Mouse (Mus musculus): Measurements from ENCODE around the gene Eif4h.

Eif4h gene

GRCm38 (mm10) chr5:134647394-134647793, 8.1 kb upstream of the Eif4h start:
- no peak for DNase-seq

GRCm38 (mm10) chr5:134646461-134646860, 7.2 kb upstream of the Eif4h start:
- DNase-seq: no peak

GRCm38 (mm10) chr5:134644643-134645118, 5.4 kb upstream of the Eif4h start:
- peak; percentile 39 for DNase-seq

- no peak for DNase-seq
Measured at GRCm38 (mm10) chr5:134644121-134644520, 4.8 kb upstream of the Eif4h start.

GRCm38 (mm10) chr5:134640371-134640770, 1.1 kb upstream of the Eif4h start:
- no peak for DNase-seq

- DNase-seq: peak; percentile 22
Measured at GRCm38 (mm10) chr5:134638461-134639268, 625 bp downstream of the Eif4h start.

- DNase-seq: no peak
Measured at GRCm38 (mm10) chr5:134637820-134638367, 1.4 kb downstream of the Eif4h start.

GRCm38 (mm10) chr5:134632841-134633240, 6.4 kb downstream of the Eif4h start:
- DNase-seq: no peak

- no peak for DNase-seq
Measured at GRCm38 (mm10) chr5:134630835-134631234, 8.5 kb downstream of the Eif4h start.

GRCm38 (mm10) chr5:134629508-134629907, 9.8 kb downstream of the Eif4h start:
- DNase-seq: no peak

- no peak for DNase-seq
Measured at GRCm38 (mm10) chr5:134622069-134622468, 17.2 kb downstream of the Eif4h start.

- no peak for DNase-seq
Measured at GRCm38 (mm10) chr5:134621099-134621640, 18.1 kb downstream of the Eif4h start.

- no peak for DNase-seq
Measured at GRCm38 (mm10) chr5:134620457-134620856, 18.8 kb downstream of the Eif4h start.

GRCm38 (mm10) chr5:134617071-134617470, 22.2 kb downstream of the Eif4h start:
- DNase-seq: peak; percentile 78

GRCm38 (mm10) chr5:134615780-134616179, 23.5 kb downstream of the Eif4h start:
- DNase-seq: no peak

- no peak for DNase-seq
Measured at GRCm38 (mm10) chr5:134615380-134615779, 23.9 kb downstream of the Eif4h start.

GRCm38 (mm10) chr5:134614802-134615201, 24.5 kb downstream of the Eif4h start, which contains the start of gene Lat2:
Gene Lat2 (minus strand): TSS chr5:134615025.
- DNase-seq: no peak

- DNase-seq: no peak
Measured at GRCm38 (mm10) chr5:134614296-134614695, 25.0 kb downstream of the Eif4h start.

GRCm38 (mm10) chr5:134613727-134614126, 25.6 kb downstream of the Eif4h start:
- DNase-seq: no peak

- DNase-seq: no peak
Measured at GRCm38 (mm10) chr5:134611810-134612521, 27.3 kb downstream of the Eif4h start.

GRCm38 (mm10) chr5:134609916-134610643, 29.2 kb downstream of the Eif4h start:
- no peak for DNase-seq

GRCm38 (mm10) chr5:134607121-134607520, 32.2 kb downstream of the Eif4h start:
- DNase-seq: no peak

- no peak for DNase-seq
Measured at GRCm38 (mm10) chr5:134606314-134606713, 33.0 kb downstream of the Eif4h start.
